Mouse (Mus musculus): ENCODE data around the gene Prr5l. TPM values are rescaled to one million over a fixed set of nuclear protein-coding genes. Genes with fewer than 3 reads are reported as not detected.

Gene Prr5l
- polyA plus RNA-seq, 1 experiment from 2014 or later = 6.3 TPM

DNA sequence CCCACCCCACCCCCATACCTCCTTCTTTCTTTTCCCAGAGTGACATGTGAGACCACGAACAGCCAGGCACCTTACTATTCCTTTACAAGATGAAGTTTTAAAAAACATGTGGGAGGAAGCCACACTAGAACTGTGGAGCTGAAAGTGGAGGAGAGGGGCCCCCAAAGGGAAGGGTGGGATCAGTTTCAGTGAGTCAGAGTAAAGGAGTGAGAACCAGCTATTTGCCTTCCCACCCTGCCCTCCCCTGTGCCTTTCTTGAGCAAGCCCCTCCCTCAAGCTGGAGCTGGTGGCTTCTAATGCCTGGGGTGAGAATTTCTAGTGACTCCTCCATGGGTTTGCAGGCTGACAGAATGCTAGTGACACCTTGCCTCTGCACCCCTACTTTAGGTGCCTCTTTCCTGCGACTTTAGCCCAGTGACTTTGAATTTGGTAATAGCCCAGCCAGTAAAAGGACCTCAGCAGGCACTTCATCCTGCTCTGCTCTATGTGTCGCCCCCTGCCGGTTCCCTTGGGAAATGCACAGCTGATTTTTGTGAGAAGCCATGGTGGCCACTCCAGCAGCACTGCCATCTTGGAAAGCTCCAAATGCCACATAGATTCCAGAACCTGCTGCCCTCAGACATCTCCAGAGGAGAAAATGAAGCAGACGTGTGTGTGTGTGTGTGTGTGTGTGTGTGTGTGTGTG, 67.4 kb downstream of the Prr5l start:
- H3K27me3 ChIP-seq (replicated peaks; ENCODE audit: control insufficient read depth, insufficient read depth, low read length) = no peaks in the 10 kb centered on the region
- H3K4me3 ChIP-seq (ENCODE audit: low read length) = no peak overlapping the region
- no peak overlapping the region for H3K27ac ChIP-seq (ENCODE audit: low read depth, low read length)
- ATAC-seq = no peak
- no peaks in the 10 kb centered on the region for H3K9me3 ChIP-seq (ENCODE audit: control insufficient read depth, low read length)
- H3K4me1 ChIP-seq (ENCODE audit: control insufficient read depth, insufficient read depth, low read depth, low read length) = no peaks in the 10 kb centered on the region
- H3K9ac ChIP-seq (ENCODE audit: low read depth, low read length) = no peak overlapping the region
- H3K4me2 ChIP-seq (ENCODE audit: low read length) = no peak overlapping the region
- WGBS = 41% methylated on average over 5 of the region's 5 CpGs
- no peaks in the 10 kb centered on the region for H3K36me3 ChIP-seq (ENCODE audit: control insufficient read depth, insufficient read depth, low read length)

GRCm38 (mm10) chr2:101814272-101814625, 68.6 kb downstream of the Prr5l start:
- H3K4me2 ChIP-seq (ENCODE audit: low read length) = no peak overlapping the region
- ATAC-seq = no peak
- no peaks in the 10 kb centered on the region for H3K9me3 ChIP-seq (ENCODE audit: control insufficient read depth, low read length)
- no peak overlapping the region for H3K4me3 ChIP-seq (ENCODE audit: low read length)
- no peaks in the 10 kb centered on the region for H3K36me3 ChIP-seq (ENCODE audit: control insufficient read depth, insufficient read depth, low read length)
- no peak overlapping the region for H3K27ac ChIP-seq (ENCODE audit: low read depth, low read length)
- H3K4me1 ChIP-seq (ENCODE audit: control insufficient read depth, insufficient read depth, low read depth, low read length) = no peaks in the 10 kb centered on the region
- no peaks in the 10 kb centered on the region for H3K27me3 ChIP-seq (replicated peaks; ENCODE audit: control insufficient read depth, insufficient read depth, low read length)
- H3K9ac ChIP-seq (ENCODE audit: low read depth, low read length) = no peak overlapping the region
- 83% methylated on average over 5 of the region's 5 CpGs for WGBS

DNA sequence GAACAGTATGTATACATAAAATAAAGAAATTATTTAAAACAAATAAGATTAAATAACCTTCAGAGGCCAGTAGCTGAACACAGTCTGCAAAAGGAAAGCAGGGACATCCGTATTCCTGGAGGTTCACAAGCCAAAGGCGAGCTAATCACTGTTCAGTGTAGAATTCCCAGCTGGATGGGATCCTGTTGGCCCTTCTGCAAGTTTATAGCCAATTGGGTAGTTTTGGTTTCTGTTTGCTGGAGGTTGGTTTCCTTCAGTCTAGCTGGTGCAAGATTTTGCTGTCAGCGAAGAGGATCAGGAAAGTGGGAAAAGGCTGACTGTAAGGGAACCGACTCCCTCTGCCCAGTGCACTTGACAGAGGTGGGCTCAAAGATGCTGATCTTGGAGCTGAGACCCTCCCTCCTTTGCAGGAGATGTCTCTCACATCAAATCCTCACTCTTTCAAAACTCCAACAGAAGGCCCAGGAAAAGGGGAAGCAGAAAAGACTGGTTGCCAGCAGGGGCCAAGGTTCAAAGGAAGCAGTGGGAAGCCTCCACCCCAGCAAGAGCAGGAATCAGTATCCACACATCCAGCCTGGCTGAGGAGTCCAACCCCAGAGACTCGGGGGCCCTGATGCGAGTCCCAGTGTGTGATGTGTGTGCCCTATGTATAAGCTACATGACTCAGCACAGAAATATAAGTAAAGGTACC, 69.1 kb downstream of the Prr5l start:
- no peak overlapping the region for H3K4me2 ChIP-seq (ENCODE audit: low read length)
- ATAC-seq = no peak
- 76% methylated on average over 6 of the region's 6 CpGs for WGBS
- H3K4me1 ChIP-seq (ENCODE audit: control insufficient read depth, insufficient read depth, low read depth, low read length) = no peaks in the 10 kb centered on the region
- H3K9me3 ChIP-seq (ENCODE audit: control insufficient read depth, low read length) = no peaks in the 10 kb centered on the region
- no peak overlapping the region for H3K27ac ChIP-seq (ENCODE audit: low read depth, low read length)
- H3K27me3 ChIP-seq (replicated peaks; ENCODE audit: control insufficient read depth, insufficient read depth, low read length) = no peaks in the 10 kb centered on the region
- H3K4me3 ChIP-seq (ENCODE audit: low read length) = no peak overlapping the region
- H3K36me3 ChIP-seq (ENCODE audit: control insufficient read depth, insufficient read depth, low read length) = no peaks in the 10 kb centered on the region
- H3K9ac ChIP-seq (ENCODE audit: low read depth, low read length) = no peak overlapping the region

DNA sequence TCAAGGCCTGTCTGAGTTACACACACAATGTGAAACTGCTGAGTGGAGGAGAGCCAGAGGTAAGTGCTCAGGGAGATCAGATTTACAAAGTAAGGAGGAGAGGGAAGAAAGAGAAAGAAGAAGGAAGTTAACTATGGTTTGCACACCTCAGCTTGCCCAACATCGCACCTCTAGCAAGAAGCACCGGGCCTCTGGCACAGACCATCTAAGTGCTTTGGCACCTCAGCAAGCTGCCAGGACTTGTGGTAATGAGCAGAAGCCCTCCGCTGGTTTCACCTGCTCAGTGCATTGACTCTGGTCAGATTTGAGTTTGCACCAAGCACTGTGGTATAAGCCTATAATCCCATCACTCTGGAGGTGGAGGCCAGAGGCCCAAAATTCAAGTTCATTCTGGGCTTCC, 70.9 kb downstream of the Prr5l start:
- no peak overlapping the region for H3K4me3 ChIP-seq (ENCODE audit: low read length)
- ATAC-seq = no peak
- H3K4me1 ChIP-seq (ENCODE audit: control insufficient read depth, insufficient read depth, low read depth, low read length) = no peaks in the 10 kb centered on the region
- H3K36me3 ChIP-seq (ENCODE audit: control insufficient read depth, insufficient read depth, low read length) = no peaks in the 10 kb centered on the region
- no peak overlapping the region for H3K4me2 ChIP-seq (ENCODE audit: low read length)
- H3K27me3 ChIP-seq (replicated peaks; ENCODE audit: control insufficient read depth, insufficient read depth, low read length) = no peaks in the 10 kb centered on the region
- no peak overlapping the region for H3K9ac ChIP-seq (ENCODE audit: low read depth, low read length)
- 84% methylated on average over 3 of the region's 3 CpGs for WGBS
- no peaks in the 10 kb centered on the region for H3K9me3 ChIP-seq (ENCODE audit: control insufficient read depth, low read length)
- no peak overlapping the region for H3K27ac ChIP-seq (ENCODE audit: low read depth, low read length)

GRCm38 (mm10) chr2:101810774-101811173, 72.1 kb downstream of the Prr5l start:
- H3K36me3 ChIP-seq (ENCODE audit: control insufficient read depth, insufficient read depth, low read length) = no peaks in the 10 kb centered on the region
- WGBS = 64% methylated on average over 8 of the region's 8 CpGs
- H3K4me2 ChIP-seq (ENCODE audit: low read length) = no peak overlapping the region
- H3K27ac ChIP-seq (ENCODE audit: low read depth, low read length) = no peak overlapping the region
- H3K4me3 ChIP-seq (ENCODE audit: low read length) = no peak overlapping the region
- no peak for ATAC-seq
- H3K27me3 ChIP-seq (replicated peaks; ENCODE audit: control insufficient read depth, insufficient read depth, low read length) = no peaks in the 10 kb centered on the region
- no peaks in the 10 kb centered on the region for H3K4me1 ChIP-seq (ENCODE audit: control insufficient read depth, insufficient read depth, low read depth, low read length)
- H3K9me3 ChIP-seq (ENCODE audit: control insufficient read depth, low read length) = no peaks in the 10 kb centered on the region
- H3K9ac ChIP-seq (ENCODE audit: low read depth, low read length) = no peak overlapping the region

- no peaks in the 10 kb centered on the region for H3K9me3 ChIP-seq (ENCODE audit: control insufficient read depth, low read length)
Measured at GRCm38 (mm10) chr2:101809640-101810305, 73.1 kb downstream of the Prr5l start.

GRCm38 (mm10) chr2:101807756-101808155, 75.1 kb downstream of the Prr5l start:
- H3K4me1 ChIP-seq (ENCODE audit: control insufficient read depth, insufficient read depth, low read depth, low read length) = no peaks in the 10 kb centered on the region
- no peak overlapping the region for H3K27ac ChIP-seq (ENCODE audit: low read depth, low read length)
- H3K4me2 ChIP-seq (ENCODE audit: low read length) = no peak overlapping the region
- H3K9me3 ChIP-seq (ENCODE audit: control insufficient read depth, low read length) = peaks cover 4% of the 10 kb centered on the region; the same call in 1 of the 2 replicates
- 75% methylated on average over 5 of the region's 5 CpGs for WGBS
- no peak overlapping the region for H3K4me3 ChIP-seq (ENCODE audit: low read length)
- H3K27me3 ChIP-seq (replicated peaks; ENCODE audit: control insufficient read depth, insufficient read depth, low read length) = no peaks in the 10 kb centered on the region
- no peak overlapping the region for H3K9ac ChIP-seq (ENCODE audit: low read depth, low read length)
- no peak for ATAC-seq
- H3K36me3 ChIP-seq (ENCODE audit: control insufficient read depth, insufficient read depth, low read length) = no peaks in the 10 kb centered on the region

More at GRCm38 (mm10) chr2:101809640-101810305, 73.1 kb downstream of the Prr5l start:
- ATAC-seq = no peak
- Histone ChIP-seq H3K4me2 (ENCODE audit: low read length) (no peak overlapping the region), H3K27ac (ENCODE audit: low read depth, low read length) (no peak overlapping the region), H3K36me3 (ENCODE audit: control insufficient read depth, insufficient read depth, low read length) (no peaks in the 10 kb centered on the region), H3K4me1 (ENCODE audit: control insufficient read depth, insufficient read depth, low read depth, low read length) (no peaks in the 10 kb centered on the region), H3K4me3 (ENCODE audit: low read length) (no peak overlapping the region), H3K9ac (ENCODE audit: low read depth, low read length) (no peak overlapping the region), H3K27me3 (replicated peaks; ENCODE audit: control insufficient read depth, insufficient read depth, low read length) (no peaks in the 10 kb centered on the region)
- WGBS = 88% methylated on average over 6 of the region's 6 CpGs

DNA sequence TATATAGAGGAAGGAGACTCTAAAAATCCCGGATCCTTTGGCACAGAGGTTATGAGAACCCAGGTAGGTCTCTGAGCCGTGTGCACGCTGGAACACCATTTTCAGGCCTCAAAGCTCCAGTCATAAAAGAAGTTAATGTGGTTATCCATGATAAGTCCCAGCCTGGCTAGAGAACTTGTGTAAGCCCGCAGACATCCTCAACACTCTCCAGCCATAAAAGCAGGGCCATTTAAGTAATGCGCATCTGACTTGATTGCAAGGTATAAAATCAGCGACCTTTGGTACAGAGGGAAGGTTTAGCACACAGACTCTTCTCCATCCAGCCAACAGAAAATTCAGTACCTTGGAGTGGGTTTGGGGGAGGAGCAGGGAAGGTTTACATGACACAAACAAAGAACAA, 80.6 kb downstream of the Prr5l start:
- WGBS = 95% methylated on average over 6 of the region's 6 CpGs
- no peak overlapping the region for H3K4me2 ChIP-seq (ENCODE audit: low read length)
- ATAC-seq = no peak
- H3K27me3 ChIP-seq (replicated peaks; ENCODE audit: control insufficient read depth, insufficient read depth, low read length) = peaks cover 1% of the 10 kb centered on the region; the same call in 1 of the 2 replicates
- no peak overlapping the region for H3K27ac ChIP-seq (ENCODE audit: low read depth, low read length)
- H3K4me1 ChIP-seq (ENCODE audit: control insufficient read depth, insufficient read depth, low read depth, low read length) = peaks cover 4% of the 10 kb centered on the region
- no peaks in the 10 kb centered on the region for H3K36me3 ChIP-seq (ENCODE audit: control insufficient read depth, insufficient read depth, low read length)
- H3K9ac ChIP-seq (ENCODE audit: low read depth, low read length) = no peak overlapping the region
- no peak overlapping the region for H3K4me3 ChIP-seq (ENCODE audit: low read length)
- peaks cover 5% of the 10 kb centered on the region; the same call in 1 of the 2 replicates for H3K9me3 ChIP-seq (ENCODE audit: control insufficient read depth, low read length)

DNA sequence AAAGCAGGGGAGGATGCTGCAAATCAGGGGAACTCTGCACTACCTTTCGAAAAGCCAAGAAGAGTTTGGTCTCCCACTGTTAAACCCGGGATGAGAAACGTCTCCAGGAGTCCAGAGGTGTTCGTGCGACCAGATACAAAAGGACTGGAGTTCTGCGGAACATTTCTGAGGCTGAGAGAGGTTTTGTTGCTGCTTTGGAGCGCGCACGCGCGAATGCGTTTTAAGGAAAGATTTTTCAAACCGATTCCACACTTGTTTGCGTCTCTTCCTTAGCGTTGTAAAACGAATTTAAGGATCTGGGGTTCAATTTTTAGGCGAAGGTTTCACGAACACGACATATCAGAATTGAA, 85.0 kb downstream of the Prr5l start:
- Histone ChIP-seq H3K27ac (ENCODE audit: low read depth, low read length) (0 out of 2 replicates have a peak overlapping the region, but pooled peaks have one; percentile 13), H3K9ac (ENCODE audit: low read depth, low read length) (peak overlapping the region; percentile 62; the same call in 1 of the 2 replicates), H3K9me3 (ENCODE audit: control insufficient read depth, low read length) (peaks cover 2% of the 10 kb centered on the region; the same call in 1 of the 2 replicates), H3K36me3 (ENCODE audit: control insufficient read depth, insufficient read depth, low read length) (no peaks in the 10 kb centered on the region), H3K4me2 (ENCODE audit: low read length) (peak overlapping the region; percentile 89), H3K27me3 (replicated peaks; ENCODE audit: control insufficient read depth, insufficient read depth, low read length) (peaks cover 10% of the 10 kb centered on the region), H3K4me1 (ENCODE audit: control insufficient read depth, insufficient read depth, low read depth, low read length) (peaks cover 17% of the 10 kb centered on the region), H3K4me3 (ENCODE audit: low read length) (peak overlapping the region; percentile 51)
- WGBS = 2% methylated on average over 19 of the region's 19 CpGs
- no peak for ATAC-seq

Measured in hindbrain, embryonic 16.5 days (tissue).